Comparison of ENCODE assay signal across 8 mouse cellular contexts in the genomic region with DNA sequence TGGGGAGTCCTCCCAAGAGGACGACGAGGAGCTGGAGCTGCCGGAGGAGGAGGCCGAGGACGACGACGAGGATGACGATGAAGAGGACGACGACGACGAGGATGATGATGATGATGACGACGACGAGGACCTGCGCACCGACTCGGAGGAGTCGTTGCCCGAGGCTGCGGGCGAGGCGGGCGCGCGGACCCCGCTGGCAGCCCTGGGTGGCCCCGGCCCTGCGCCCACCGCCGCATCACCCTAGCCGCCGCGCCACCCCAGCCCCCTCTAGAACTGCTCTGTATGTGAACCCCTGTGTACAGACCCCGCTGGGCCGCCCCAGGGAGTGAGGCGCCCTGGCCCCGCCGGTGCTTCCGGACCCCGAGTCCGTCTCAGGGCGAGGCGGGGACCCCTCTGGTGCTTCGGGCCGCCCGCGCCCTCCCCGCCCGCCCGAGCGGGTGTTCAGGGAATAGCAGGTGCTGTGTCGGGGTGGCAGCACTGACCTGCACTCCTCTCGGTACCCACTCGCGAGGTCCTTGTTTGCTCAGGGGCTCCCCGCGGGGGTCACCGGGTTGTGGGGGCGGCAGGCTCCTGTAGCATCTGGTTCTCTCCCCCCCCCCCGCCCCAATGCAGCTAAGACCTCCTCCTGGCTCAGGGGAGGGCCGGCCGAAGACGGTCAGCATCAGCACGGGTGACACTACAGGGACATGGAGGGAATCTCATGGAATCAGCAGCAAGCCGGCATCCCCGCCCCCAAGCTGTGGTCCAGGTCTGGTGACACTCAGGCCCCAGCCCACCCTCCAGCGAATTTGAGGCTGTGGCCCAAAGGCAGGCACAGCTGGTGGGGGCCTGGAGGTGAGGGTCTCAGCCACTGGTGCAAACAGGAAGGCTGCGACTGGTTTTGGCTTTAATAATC.
DNase-seq lines count a peak whose midpoint lies in the region; ATAC-seq lines count a peak whose summit lies in the region.

No protein-coding gene starts in this region.

- no peak for ATAC-seq in heart, embryonic 15.5 days (replicated peaks; ENCODE audit: insufficient number of reproducible peaks, insufficient read depth, low FRiP score, low read depth)
- peak; percentile 35; the same call in 1 of the 2 replicates for ATAC-seq in forebrain, embryonic 16.5 days
- ATAC-seq in midbrain, embryonic 11.5 days (ENCODE audit: low FRiP score) = peak; percentile 65

- peak overlapping the region; percentile 37 for H3K4me3 ChIP-seq in heart, embryonic 15.5 days
- peak overlapping the region; percentile 46 for H3K4me3 ChIP-seq in forebrain, embryonic 16.5 days (replicated peaks; ENCODE audit: low read length)
- H3K4me3 ChIP-seq in midbrain, embryonic 11.5 days (ENCODE audit: low read depth, low read length) = peak overlapping the region; percentile 38

- DNase-seq in heart, adult 11 months = no peak
- peak; percentile 32 for DNase-seq in ZHBTc4 (ENCODE audit: low read depth, low spot score)
- peak; percentile 94 for DNase-seq in midbrain, embryonic 11.5 days (ENCODE audit: low spot score, missing footprints)
- DNase-seq in telencephalon, adult 2 months (ENCODE audit: low read depth, low spot score) = peak; percentile 19
- DNase-seq in MN1 (ENCODE audit: low spot score) = no peak
- no peak for DNase-seq in ovary, postnatal 36 days (ENCODE audit: low spot score)

- no peaks in the 10 kb centered on the region for H3K9me3 ChIP-seq in heart, embryonic 15.5 days (replicated peaks)
- H3K9me3 ChIP-seq in forebrain, embryonic 16.5 days (ENCODE audit: control insufficient read depth, low read length) = no peaks in the 10 kb centered on the region
- no peaks in the 10 kb centered on the region for H3K9me3 ChIP-seq in midbrain, embryonic 11.5 days (ENCODE audit: control insufficient read depth, low read length)

- peaks cover 35% of the 10 kb centered on the region; the same call in 1 of the 2 replicates for H3K36me3 ChIP-seq in heart, embryonic 15.5 days
- no peaks in the 10 kb centered on the region for H3K36me3 ChIP-seq in forebrain, embryonic 16.5 days (ENCODE audit: control insufficient read depth, insufficient read depth)
- H3K36me3 ChIP-seq in midbrain, embryonic 11.5 days (ENCODE audit: control insufficient read depth, insufficient read depth, low read length) = no peaks in the 10 kb centered on the region

- peak overlapping the region; percentile 54 for H3K4me2 ChIP-seq in heart, embryonic 15.5 days
- H3K4me2 ChIP-seq in forebrain, embryonic 16.5 days (ENCODE audit: low read length) = peak overlapping the region; percentile 78
- peak overlapping the region; percentile 75 for H3K4me2 ChIP-seq in midbrain, embryonic 11.5 days

- WGBS in heart, embryonic 15.5 days = 23% methylated on average over 69 of the region's 69 CpGs
- 3% methylated on average over 64 of the region's 69 CpGs for WGBS in forebrain, embryonic 16.5 days
- WGBS in midbrain, embryonic 11.5 days = 2% methylated on average over 69 of the region's 69 CpGs

- no peak overlapping the region for H3K27ac ChIP-seq in heart, embryonic 15.5 days
- no peak overlapping the region for H3K27ac ChIP-seq in forebrain, embryonic 16.5 days (ENCODE audit: low read length)
- no peak overlapping the region for H3K27ac ChIP-seq in midbrain, embryonic 11.5 days (ENCODE audit: low read depth, low read length)

- peak overlapping the region; percentile 41; the same call in 1 of the 2 replicates for H3K9ac ChIP-seq in heart, embryonic 15.5 days
- H3K9ac ChIP-seq in forebrain, embryonic 16.5 days (replicated peaks; ENCODE audit: low read depth, low read length) = peak overlapping the region; percentile 47
- H3K9ac ChIP-seq in midbrain, embryonic 11.5 days (ENCODE audit: low read length) = peak overlapping the region; percentile 57

- H3K4me1 ChIP-seq in heart, embryonic 15.5 days (replicated peaks) = peaks cover 63% of the 10 kb centered on the region
- peaks cover 37% of the 10 kb centered on the region for H3K4me1 ChIP-seq in forebrain, embryonic 16.5 days (replicated peaks; ENCODE audit: control insufficient read depth, insufficient read depth, low read length)
- peaks cover 11% of the 10 kb centered on the region for H3K4me1 ChIP-seq in midbrain, embryonic 11.5 days (ENCODE audit: control insufficient read depth, insufficient read depth, low read length)

- peaks cover 26% of the 10 kb centered on the region for H3K27me3 ChIP-seq in heart, embryonic 15.5 days
- H3K27me3 ChIP-seq in forebrain, embryonic 16.5 days (replicated peaks; ENCODE audit: control insufficient read depth, insufficient read depth, low read length) = peaks cover 22% of the 10 kb centered on the region
- peaks cover 53% of the 10 kb centered on the region for H3K27me3 ChIP-seq in midbrain, embryonic 11.5 days (ENCODE audit: control insufficient read depth, insufficient read depth, low read length)

Comparison
In these comparisons a context has a peak if more than half of its experiments do, and no peak if none do; other contexts are left out.
1. DNase-seq: peak in ZHBTc4 (single experiment), midbrain, embryonic 11.5 days (single experiment) and telencephalon, adult 2 months (single experiment); none in heart, adult 11 months (single experiment), MN1 (single experiment) and ovary, postnatal 36 days (single experiment).
2. Peak in every context shown above with its lines, with median percentiles within 50 percentile points of each other: H3K4me2 ChIP-seq, H3K4me3 ChIP-seq and H3K9ac ChIP-seq.